Mouse (Mus musculus) lung, postnatal 0 days (tissue): ENCODE data around the gene Senp6.

ENCODE experiments used
- CTCF ChIP-seq: IDR thresholded peaks from 2 replicates; pipeline ENCODE4 v1.5.1; 2016; ENCODE audit warnings: antibody characterized with exemption, mild to moderate bottlenecking
- EP300 ChIP-seq: IDR thresholded peaks from 2 replicates; pipeline ENCODE4 v1.6.1; 2016; ENCODE audit warnings: antibody characterized with exemption, mild to moderate bottlenecking, control low read depth

DNA sequence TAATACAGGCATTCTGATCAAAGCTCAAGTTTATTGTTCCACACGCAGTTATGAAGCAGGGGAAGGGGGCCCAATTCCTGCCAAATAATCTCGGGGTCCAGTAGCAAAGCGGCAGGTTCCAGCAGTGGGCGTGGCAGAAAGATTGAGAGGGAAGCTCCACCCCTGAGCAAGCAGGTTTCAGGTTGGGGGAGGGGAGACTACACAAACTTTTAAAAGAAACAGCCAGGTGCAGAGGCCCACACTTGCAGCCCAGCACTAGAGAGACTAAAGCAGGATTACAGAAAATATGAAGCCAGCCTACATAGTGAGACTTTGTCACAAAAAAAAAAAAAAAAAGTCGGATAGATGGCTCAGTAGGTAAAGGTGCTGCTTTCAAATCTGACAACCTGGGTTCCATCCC, 13.8 kb upstream of the Senp6 start:
- TF ChIP-seq CTCF, result no peak
- TF ChIP-seq EP300, result no peak
